Mouse (Mus musculus) frontal cortex, postnatal 25 days (tissue): ENCODE data around the gene Tgfb1i1.

Experiments
- DNase-seq, 2 experiments: peaks; one replicate each; pipeline ENCODE4 v3.0.0; 2022; ENCODE audit warnings: low spot score in 2 of 2

Gene Tgfb1i1

DNA sequence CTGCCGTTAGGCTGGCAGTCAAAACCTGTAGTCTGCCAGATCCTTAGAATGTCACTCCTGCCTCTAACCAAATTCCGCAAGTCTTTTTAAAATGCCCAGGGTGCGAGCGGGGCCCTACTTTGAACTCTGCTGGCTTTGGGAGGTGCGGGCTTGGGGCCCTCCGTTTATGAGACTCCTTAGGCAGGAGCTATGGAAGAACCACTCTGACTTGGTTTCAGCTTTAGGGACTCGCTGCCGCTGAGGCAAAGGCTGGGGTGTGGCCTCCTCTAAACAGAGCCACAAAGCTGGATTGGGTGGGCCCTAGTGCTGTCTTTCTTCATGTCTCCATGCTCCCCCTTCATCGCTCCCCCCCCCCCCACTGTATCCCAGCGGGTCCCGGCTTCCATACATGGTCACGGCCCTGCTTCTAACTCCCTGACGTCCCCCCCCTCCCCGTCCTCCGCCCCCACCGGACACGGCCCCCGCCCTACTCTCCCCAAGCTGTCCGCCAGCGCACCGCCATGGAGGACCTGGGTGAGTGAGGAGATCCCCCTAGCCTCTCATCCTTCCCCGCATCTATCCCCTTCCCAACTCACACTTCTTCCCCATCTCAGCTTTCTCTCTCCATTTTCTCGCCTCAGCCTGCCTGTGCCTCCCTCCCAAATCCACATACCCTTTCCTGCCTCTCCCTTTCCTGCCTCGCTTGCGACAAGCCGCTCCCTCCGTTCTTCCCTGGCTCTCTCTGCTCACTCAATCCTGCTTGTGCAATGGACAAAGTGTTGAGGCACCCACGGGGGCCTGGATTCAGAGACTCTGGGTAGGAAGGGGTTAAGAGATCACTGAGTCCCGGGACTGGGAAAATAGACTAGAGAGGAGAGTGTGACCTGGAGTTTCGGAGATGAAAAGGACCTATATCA, at the start of gene Tgfb1i1:
Gene Tgfb1i1, plus strand, starts transcription at position 317 of the 896 bp plus-strand sequence.
- peak; percentile 24 to 35 for DNase-seq

DNA sequence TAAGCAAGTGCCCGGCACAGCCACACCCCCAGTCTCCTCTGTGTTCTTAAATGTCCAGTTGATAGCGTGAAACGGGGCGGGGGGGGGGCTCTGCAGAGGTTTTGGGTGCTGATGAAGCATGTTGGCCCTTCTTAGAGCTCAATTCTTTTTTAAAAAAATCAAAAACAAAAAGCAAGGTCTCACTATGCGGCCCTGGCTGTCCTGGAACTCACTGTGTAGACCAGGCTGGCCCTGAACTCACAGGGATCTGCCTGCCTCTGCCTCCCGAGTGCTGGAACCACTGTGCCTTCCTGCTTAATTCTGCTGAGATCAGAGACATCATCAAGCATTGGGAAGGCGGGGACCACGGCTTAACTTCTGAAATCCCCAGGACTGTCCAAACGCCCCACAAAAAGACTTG, 45.0 kb upstream of the Tgfb1i1 start:
- DNase-seq = no peak

DNA sequence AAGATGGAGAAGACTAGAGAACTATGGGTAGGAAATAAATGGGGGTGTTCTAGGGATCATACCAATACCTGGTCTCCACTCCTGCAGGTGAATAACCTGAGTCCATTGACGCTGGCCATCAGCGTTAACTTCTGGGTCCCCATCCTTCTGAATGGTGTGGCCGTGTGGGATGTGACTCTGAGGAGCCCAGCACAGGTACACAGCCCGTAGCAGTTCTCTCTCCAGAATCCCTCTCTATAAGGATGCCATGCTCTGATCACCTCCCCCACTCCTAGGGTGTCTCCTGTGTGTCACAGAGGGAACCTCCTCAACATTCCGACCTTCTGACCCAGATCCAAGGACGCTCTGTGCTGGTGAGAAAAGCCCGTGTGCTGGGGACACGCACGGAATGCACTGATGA, 43.5 kb upstream of the Tgfb1i1 start:
- DNase-seq = no peak

DNA sequence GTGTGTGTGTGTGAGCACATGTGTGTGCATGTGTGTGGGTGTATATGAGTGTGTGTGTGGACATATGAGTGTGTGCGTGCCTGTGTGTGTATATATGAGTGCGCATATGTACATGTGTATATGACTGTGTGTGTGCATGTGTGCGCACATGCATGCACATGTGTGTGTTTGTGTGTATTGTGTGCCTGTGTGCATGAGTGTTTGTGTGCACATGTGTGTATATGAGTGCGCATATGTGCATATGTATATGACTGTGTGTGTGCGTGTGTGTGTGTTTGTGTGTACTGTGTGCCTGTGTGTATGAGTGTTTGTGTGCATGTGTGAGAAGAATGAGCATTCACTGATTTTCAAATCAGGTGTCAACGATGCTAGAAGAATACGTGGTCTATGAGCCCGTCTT, 42.4 kb upstream of the Tgfb1i1 start:
- no peak for DNase-seq

DNA sequence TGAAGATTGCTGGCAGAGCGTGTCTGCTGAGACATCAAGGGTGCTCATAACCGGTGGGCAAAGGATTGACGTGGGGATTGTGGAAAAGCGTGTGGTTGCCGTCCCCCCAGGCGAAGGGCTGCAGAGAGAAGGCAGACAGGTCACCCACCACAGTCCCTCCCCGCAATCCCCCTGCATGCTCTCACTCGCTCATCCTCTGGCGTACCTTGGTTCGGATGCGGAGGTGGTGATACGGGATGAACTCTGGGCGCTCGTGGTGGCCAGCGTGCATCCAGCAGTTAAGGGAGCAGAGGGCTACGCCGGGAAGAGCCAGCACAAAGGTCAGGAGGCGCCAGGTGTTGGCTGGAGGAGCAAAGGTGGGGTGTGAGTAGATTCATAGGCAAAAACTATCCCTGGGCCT, 40.9 kb upstream of the Tgfb1i1 start:
- DNase-seq = no peak

DNA sequence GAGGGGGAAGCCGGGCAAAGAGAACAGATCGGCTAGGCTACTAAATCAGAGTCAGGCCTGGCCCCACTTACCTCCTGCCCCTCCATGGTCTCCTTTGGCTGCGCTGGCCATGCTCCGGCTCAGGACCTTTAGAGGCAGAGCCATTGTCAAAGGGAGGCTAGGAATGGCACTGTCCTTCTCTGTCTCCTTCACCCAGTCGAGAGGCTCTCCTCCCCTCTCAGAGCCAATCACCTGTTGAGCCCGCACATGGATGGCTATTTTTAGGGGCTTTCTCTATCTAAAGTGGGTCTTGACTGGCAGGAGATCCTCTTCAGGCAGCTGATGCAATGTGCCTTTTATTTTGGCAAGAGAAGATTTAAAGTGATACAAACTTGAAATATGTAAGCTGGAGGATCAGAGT, 40.5 kb upstream of the Tgfb1i1 start, which contains the start of gene Cox6a2:
Gene Cox6a2, minus strand, starts transcription at position 236 of the 400 bp plus-strand sequence.
- no peak for DNase-seq

DNA sequence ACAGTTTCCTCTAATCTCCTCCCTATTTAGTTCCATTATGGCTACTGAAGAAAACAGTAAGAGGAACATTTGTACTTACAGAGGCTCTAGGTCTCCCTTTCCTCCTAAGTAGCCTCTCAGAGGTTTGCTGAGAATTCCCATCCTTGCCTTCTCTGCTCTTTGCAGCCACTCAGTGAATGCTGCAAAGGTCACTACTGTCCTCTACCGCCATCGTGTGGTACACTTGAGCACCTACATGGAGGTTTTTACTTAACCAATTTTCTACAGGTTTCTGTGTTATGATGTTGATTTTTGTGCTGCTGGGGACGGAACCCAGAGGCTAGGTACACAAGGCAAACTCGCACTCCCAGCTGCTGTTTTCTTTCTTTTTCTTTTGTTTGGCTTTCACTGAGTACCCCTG, 38.4 kb upstream of the Tgfb1i1 start:
- DNase-seq = peak; percentile 23 to 29

DNA sequence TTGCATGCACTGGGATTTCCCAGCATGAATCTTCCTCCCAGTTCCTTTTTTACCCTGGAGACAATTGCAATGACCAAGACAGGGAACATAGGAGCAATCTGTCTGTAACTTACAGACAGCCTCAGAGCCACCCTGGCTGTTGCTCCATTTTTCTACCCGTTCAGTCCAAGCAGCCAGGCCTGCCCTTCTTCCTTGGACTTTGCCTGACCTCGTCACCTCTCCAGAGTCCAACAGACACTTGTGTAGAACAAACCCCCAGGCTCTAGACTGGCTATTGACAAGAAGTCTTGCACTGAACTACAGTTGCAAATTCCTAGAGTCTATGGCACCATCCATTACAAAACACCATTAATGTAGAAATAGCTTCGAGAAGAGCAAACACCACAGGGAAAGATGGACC, 36.8 kb upstream of the Tgfb1i1 start:
- DNase-seq = no peak

DNA sequence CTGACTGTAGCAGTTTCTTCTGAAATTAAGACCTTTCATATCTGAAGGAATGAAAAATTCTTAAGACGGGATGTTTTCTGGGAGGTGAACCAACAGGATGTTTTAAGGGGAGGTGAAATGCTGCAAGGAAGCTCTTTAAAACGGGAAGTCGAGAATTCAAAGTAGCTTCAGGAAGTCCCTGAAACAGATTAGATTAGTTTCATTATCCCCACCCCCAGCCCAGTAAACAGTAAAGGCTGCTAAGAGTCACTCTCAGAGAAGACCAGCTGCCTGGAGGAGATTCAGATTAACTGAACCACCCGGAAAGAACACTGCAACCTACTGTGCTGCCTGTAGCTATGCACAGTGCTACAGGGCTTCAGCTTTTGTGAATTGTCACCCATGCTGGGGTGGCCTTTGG, 26.7 kb upstream of the Tgfb1i1 start:
- no peak for DNase-seq

DNA sequence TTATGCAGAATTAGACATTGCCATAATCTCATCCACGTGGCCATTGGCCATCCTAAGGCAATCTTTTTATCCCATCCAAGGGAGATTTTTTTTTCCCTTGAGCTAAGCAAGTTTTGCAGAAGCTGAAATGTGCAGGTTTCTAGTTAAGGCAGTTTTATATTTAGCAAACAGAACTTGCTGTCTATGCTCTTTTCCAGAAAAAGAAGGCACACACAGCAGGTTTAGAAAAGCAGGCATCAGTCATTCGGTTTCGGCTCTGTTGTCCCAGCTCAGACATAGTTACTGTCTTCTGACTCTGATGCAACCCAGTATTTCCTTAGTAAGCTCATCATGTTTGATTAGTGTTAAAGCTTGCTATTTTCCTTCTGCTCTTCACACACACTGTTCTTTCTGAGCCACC, 25.7 kb upstream of the Tgfb1i1 start:
- DNase-seq = no peak

DNA sequence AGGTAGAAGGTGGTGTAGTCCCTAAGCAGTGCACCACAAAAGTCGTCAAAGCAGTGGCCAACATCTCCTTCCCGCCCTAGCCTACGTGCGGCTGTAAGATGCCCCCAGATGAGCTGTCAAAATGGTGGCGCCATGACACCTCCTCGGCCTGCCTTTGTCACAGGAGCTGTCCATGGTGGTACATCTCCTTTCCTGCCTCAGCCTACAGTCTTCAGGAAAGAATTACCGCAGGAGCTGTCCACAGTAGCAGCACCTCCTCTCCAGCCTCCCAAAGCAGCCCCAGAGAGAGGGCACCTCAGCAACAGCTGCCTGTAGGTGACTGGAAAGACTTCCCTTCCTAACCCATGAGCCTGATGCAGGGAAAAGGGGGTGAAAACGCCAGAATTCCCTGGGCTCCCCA, 14.9 kb upstream of the Tgfb1i1 start:
- no peak for DNase-seq

DNA sequence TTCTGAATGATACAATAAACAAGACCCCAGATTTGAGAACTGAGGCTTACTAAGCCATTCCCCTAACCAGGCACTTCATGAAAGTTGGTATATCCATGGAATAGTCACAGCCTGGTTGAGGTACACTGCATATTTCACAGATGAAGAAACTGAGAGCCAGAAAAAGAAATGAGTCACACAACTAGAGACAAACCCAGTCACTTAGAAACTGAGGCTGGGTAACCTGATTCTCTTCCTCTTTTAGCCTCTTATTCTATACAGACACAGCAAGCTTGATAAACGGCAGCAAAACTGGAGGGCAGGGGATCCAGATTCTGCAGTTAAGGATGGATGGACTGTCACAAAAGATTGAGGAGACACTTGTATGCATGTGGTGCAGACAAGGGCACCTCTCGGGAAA, 11.8 kb upstream of the Tgfb1i1 start:
- no peak for DNase-seq

DNA sequence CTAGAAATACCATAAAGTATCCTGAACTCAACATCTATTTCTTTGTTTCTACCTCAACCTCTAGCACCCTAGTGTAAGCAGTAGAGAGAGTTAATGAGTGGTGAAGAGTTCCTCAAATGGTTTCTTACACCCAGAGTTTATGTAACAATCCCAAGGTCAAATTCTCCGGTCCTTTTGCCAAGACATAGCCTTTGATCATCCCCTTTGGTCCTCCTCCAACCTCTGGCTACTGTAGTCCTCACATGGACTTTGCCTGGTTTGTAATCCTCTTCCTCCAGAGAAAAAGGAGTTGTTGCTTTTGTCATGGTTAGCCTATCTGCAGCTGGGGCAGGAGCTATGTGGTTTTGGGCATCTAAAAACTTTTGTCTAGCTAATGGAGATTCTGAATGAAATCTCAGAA, 11.1 kb upstream of the Tgfb1i1 start:
- DNase-seq = no peak

DNA sequence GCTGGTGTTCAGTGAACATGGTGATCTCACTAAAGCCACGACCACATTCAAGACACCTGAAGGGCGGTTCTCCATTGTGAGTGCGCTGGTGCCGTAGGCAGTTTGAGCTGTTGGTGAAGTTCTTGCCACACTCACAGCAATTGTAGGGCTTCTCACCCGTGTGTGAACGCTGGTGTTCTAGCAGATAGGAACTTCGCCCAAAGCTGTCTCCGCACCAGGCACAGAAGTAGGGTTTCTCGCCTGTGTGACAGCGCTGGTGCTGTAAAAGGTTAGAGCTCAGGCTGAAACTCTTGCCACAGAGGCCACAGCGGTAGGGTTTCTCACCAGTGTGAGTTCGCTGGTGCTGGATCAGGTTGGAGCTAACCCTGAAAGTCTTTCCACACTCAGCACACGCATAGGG, 10.2 kb upstream of the Tgfb1i1 start:
- no peak for DNase-seq

DNA sequence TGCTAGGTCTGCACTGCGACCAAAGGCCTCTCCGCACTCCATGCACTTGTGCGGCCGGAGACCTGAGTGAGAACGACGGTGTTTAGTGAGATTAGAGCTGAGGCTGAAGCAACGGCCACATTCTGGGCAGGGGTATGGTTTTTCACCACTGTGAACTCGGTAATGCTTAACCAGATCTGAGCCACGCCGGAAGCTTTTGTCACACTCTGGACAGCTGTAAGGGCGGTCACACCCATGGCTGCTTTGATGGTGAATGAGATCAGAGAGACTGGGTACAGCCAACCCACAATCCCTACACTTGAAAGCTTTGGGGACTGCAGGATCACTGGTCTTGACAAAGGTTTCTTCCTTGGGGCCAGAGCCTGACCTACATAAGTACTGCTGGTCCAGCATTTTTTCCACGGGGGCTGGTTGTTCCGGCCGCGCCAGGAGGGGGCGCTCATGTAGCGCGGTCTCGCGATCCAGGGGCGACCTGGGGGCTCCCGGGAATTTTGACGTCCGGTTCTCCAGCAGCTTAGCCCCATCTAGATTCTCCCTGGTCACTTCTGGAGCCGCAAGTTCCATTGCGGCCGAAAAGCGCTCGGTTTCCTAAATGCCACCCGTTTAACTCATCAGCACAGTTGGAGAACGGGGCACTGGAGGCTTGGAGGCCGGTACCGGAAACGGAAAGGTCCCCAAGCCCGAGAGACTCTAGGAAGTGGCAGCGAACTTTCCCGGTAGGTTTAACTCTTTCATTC, 9.6 kb upstream of the Tgfb1i1 start, which contains the start of gene Armc5:
Gene Armc5, plus strand, starts transcription at position 487 of the 737 bp plus-strand sequence.
- DNase-seq = peak; percentile 77 to 78

DNA sequence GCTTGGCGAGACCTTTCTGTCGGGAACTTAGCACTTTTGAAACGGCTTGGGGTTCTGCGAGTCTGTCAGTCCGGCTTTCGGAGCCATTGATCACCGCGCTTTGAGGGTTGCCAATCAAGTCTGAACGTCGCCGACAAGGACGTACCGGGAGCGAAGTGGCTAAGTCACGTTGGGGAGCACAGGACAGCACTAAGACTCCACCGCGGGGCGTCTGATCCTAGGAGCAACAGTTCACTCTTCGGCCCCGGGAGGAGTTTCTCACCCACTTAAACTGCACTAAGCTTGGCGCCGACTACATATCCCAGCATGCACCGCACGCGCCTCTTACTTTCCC, 9.1 kb upstream of the Tgfb1i1 start:
- no peak for DNase-seq

DNA sequence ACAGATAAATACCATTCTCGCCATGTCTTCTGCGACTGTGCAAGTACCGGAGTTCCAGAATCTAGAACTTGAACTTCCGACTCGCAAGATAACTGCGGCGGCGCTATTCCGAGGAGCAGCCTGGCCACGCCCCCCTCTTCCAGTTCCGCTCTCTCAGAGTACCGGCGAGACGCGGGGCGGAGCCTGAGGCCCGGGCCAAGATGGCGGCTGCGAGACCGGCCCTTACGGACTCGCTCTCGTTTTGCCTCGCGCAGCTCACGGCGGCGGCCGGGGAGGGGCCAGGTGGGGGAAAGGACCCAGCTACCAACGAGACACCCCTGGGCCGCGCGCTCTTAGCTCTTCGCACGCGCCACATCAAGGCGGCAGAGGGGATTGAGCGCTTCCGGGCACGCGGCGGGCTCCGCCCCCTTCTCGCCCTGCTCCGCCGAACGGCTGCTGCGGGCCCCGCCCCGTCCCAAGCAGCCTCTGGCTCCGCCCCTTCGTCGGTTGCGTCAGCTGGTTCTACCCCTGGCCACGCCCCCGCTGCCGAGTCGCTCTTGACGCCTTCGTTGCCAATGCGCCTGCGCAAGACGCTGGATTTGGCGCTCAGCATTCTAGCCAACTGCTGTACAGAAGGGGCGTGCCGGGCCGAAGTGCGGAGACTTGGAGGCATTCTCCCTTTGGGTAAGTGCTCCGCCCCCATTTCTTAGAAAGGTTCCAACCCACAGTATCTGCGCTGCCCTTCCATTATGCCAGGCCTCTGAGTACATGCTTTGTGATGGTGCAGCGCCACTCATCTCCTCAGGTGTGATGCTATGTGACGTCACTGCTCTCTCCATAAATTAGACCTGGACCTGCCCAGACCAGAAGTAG, 8.5 kb upstream of the Tgfb1i1 start, which contains the start of gene 9130023H24Rik:
Gene 9130023H24Rik, minus strand, starts transcription at position 105 of the 852 bp plus-strand sequence.
- DNase-seq = peak; percentile 98 to 99

DNA sequence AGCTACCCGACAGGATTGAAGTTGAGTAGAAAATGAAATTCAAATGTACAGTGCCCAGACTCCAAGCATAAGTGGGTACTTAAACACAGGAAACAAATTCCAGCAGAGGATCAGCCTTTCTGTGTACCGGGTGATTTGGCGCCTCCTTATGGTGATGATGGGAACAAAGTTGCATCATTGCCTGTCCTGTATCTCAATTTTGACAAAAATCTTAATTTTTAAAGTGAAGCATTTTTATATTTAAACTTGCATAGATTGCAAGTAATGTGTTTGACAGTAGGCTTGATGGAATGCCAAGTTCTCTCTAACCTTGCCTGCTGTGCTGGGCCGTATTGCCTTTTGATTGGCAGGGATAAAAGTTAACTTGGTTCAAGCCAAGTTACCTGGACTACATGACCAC, 7.6 kb upstream of the Tgfb1i1 start:
- DNase-seq = no peak

DNA sequence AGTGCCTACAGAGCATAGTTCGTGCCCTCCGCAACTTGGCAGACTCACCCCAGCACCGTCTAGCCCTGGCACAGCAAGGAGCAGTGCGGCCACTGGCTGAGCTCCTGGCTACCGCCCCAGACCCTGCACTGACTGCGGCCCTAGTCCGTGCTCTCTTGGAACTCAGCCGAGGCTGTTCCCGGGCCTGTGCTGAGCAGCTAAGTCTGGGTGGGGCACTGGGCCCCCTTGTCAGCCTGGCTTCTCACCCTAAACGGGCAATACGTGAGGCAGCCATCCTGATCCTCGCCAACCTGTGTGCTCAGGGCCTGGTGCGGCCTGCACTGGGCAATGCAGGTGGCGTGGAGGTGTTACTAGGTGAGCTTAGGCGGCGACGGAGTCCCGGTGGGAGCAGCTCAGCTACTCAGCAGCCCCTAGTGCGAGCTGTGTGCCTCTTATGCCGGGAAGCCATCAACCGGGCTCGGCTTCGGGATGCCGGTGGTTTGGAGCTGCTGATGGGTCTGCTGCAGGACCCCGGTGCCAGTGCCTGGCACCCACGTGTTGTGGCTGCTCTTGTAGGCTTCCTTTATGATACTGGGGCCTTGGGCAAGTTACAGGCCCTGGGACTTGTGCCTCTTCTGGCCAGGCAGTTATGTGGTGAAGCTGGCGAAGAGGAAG, 6.4 kb upstream of the Tgfb1i1 start:
- DNase-seq = no peak

DNA sequence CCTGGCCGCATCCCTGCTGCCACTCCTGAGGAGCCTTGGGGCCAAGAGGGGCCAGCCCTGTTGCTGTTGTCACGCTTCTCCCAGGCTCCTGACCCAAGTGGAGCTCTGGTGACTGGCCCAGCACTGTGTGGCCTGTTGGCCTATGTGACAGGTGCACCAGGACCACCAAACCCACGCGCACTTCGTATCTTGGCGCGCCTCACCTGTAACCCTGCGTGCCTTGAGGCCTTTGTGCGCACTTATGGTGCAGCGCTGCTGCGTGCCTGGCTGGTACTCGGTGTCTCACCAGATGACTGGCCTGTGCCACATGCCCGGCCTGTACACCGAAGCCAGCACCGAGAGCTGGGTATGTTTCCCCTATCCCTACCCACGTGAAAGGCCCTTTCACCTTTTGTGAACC, 4.3 kb upstream of the Tgfb1i1 start:
- no peak for DNase-seq

DNA sequence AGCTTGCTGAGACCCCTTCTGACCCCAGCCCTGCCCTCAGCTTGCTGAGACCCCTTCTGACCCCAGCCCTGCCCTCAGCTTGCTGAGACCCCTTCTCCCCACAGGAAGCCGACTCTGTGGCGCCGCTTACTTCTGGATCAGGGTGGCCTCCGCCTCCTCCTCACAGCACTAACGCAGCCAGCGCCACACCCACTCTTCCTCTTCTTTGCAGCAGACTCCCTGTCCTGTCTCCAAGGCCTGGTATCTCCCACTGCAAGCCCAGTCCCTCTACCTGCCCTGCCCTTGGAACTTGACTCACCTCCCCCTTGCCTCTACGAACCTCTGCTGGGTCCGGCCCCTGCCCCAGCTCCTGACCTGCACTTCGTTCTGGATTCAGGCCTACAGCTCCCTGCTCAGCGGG, 2.7 kb upstream of the Tgfb1i1 start:
- DNase-seq = no peak
